Mouse (Mus musculus) hindbrain, embryonic 16.5 days (tissue): ENCODE measurements around the gene Gm3159. TPM values are rescaled to one million over a fixed set of nuclear protein-coding genes. Genes with fewer than 3 reads are reported as not detected.
"Not testable (repeated sequence)": the region's sequence is repeated elsewhere in the genome, so short reads cannot be mapped to it uniquely, and the experiment has no call there.

Source experiments
- ATAC-seq: fragments of 200-750 bp; cut with Nextera tagmentation; 2 replicates; pipeline ENCODE4 v1.8.0; 2017; ENCODE audit warnings: moderate TSS enrichment, moderate library complexity
- H3K27ac ChIP-seq: fragments of 300-500 bp; sonication (generic); 2 replicates; pipeline ENCODE4 v1.5.1; 2014; ENCODE audit warnings: low read depth, mild to moderate bottlenecking, control low read depth, low read length, moderate library complexity
- H3K27me3 ChIP-seq: fragments of 300-500 bp; sonication (generic); replicated peaks from 2 replicates; pipeline ENCODE4 v1.6.1; 2014; ENCODE audit warnings: low read length; ENCODE audit not compliant: control insufficient read depth, insufficient read depth
- H3K36me3 ChIP-seq: fragments of 300-500 bp; sonication (generic); 2 replicates; pipeline ENCODE4 v1.6.1; 2014; ENCODE audit warnings: mild to moderate bottlenecking, low read length, moderate library complexity, mixed read lengths; ENCODE audit not compliant: control insufficient read depth, insufficient read depth
- H3K4me1 ChIP-seq: fragments of 300-500 bp; sonication (generic); 2 replicates; pipeline ENCODE4 v1.6.1; 2014; ENCODE audit warnings: low read depth, low read length; ENCODE audit not compliant: control insufficient read depth, insufficient read depth
- H3K4me2 ChIP-seq: fragments of 300-500 bp; sonication (generic); 2 replicates; pipeline ENCODE4 v1.6.1; 2014; ENCODE audit warnings: mild to moderate bottlenecking, low read length, control low read depth, moderate library complexity
- H3K4me3 ChIP-seq: fragments of 300-500 bp; sonication (generic); 2 replicates; pipeline ENCODE4 v1.5.1; 2014; ENCODE audit warnings: mild to moderate bottlenecking, low read length, control low read depth, moderate library complexity
- H3K9ac ChIP-seq: fragments of 300-500 bp; sonication (generic); 2 replicates; pipeline ENCODE4 v1.6.1; 2014; ENCODE audit warnings: low read depth, mild to moderate bottlenecking, control low read depth, low read length, moderate library complexity
- H3K9me3 ChIP-seq: fragments of 300-500 bp; sonication (generic); 2 replicates; pipeline ENCODE4 v1.6.1; 2014; ENCODE audit warnings: mild to moderate bottlenecking, low read length, moderate library complexity; ENCODE audit not compliant: control insufficient read depth
- WGBS: fragments of 180-500 bp; shearing (Covaris S2); extraction: QIAGEN DNeasy Blood & Tissue Kit; methylation state at CpG from one replicate; pipeline ENCODE4 v1.1.7; 2014; 5-methylcytosine and 5-hydroxymethylcytosine counted together
- polyA plus RNA-seq: library from polyadenylated mRNA; unstranded; fragments of >200 nt; fragmentation: Nextera tagmentation; extraction: Ambion mirVana; gene quantifications from 2 replicates; pipeline ENCODE4 v1.2.1, GENCODE M21; 2015

The Gm3159 gene
- not detected in 2 replicates for polyA plus RNA-seq

GRCm38 (mm10) chr14:4397226-4397625, at the start of gene Gm3159:
Gene Gm3159, plus strand, starts transcription at chr14:4397526.
- H3K9ac ChIP-seq, H3K4me1 ChIP-seq, H3K27ac ChIP-seq, H3K4me3 ChIP-seq, ATAC-seq, H3K36me3 ChIP-seq, H3K27me3 ChIP-seq, H3K9me3 ChIP-seq, H3K4me2 ChIP-seq: not testable (repeated sequence)
- 88% methylated on average over 1 of the region's 3 CpGs for WGBS

DNA sequence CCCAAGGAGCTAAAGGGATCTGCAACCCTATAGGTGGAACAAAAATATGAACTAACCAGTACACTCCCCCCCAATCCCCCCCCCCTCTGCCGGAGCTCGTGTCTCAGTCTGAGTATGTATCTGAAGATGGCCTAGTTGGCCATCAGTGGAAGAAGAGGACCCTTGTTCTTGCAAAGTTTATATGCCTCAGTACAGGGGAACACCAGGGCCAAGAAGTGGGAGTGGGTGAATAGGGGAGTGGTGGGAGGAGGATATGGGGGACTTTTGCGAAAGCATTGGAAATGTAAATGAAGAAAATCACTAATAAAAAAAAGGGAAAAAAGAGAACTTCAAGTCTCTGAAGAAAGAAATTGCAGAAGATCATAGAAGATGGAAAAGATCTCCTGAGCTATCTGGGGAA, 28.3 kb upstream of the Gm3159 start:
- not testable (repeated sequence) for H3K27ac ChIP-seq, ATAC-seq, H3K9ac ChIP-seq, H3K9me3 ChIP-seq, H3K4me3 ChIP-seq, H3K27me3 ChIP-seq, H3K4me1 ChIP-seq, H3K36me3 ChIP-seq, H3K4me2 ChIP-seq
- 90% methylated on average over 3 of the region's 3 CpGs for WGBS

- H3K27ac ChIP-seq, H3K9me3 ChIP-seq, H3K9ac ChIP-seq, H3K36me3 ChIP-seq, H3K4me3 ChIP-seq, H3K27me3 ChIP-seq, H3K4me1 ChIP-seq, ATAC-seq, H3K4me2 ChIP-seq: not testable (repeated sequence)
- WGBS = 70% methylated on average over 3 of the region's 3 CpGs
Observed at GRCm38 (mm10) chr14:4369691-4370090, 27.6 kb upstream of the Gm3159 start.

GRCm38 (mm10) chr14:4377871-4378270, 19.5 kb upstream of the Gm3159 start:
- H3K9ac ChIP-seq, H3K36me3 ChIP-seq, H3K4me1 ChIP-seq: not testable (repeated sequence)

GRCm38 (mm10) chr14:4385606-4386005, 11.7 kb upstream of the Gm3159 start:
- H3K27me3 ChIP-seq, H3K4me1 ChIP-seq, H3K27ac ChIP-seq, H3K9ac ChIP-seq, H3K9me3 ChIP-seq, H3K4me2 ChIP-seq, H3K36me3 ChIP-seq, H3K4me3 ChIP-seq, ATAC-seq: not testable (repeated sequence)

More at GRCm38 (mm10) chr14:4377871-4378270, 19.5 kb upstream of the Gm3159 start:
- H3K9me3 ChIP-seq, H3K4me2 ChIP-seq, H3K4me3 ChIP-seq, H3K27me3 ChIP-seq, H3K27ac ChIP-seq, ATAC-seq: not testable (repeated sequence)

DNA sequence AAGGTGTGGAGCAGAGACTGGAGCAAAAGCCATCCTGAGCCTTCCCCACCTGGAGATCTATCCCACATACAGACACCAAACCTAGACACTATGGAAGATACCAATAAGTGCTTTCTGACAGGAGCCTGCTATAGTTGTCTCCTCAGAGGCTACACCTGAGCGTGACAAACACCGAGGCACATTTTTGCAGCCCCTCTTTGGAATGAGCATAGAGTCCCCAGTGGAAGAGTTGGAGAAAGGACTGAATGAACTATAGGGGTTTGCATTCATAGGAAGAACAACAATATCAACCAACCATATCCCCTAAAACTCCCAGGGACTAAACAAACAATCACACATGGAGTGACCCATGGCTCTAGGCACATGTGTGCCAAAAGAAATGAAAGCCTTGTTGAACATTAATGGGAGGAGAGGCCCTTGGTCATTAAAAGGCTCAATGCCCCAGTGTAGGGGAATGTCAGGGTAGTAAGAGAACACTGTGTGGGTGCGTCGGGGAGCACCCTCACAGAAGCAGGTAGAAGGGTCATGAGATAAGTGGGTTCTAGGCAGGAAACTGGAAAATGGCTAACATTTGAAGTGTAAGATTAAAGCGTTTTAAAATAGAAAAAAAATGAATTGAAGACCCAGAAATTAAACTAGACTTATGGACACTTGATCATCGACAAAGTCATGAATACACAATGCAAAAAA, 4.3 kb upstream of the Gm3159 start:
- not testable (repeated sequence) for H3K9ac ChIP-seq, ATAC-seq, H3K4me3 ChIP-seq, H3K4me2 ChIP-seq, H3K36me3 ChIP-seq, H3K9me3 ChIP-seq, H3K27me3 ChIP-seq, H3K27ac ChIP-seq, H3K4me1 ChIP-seq
- 100% methylated on average over 2 of the region's 6 CpGs for WGBS

GRCm38 (mm10) chr14:4398624-4399023, 1.3 kb downstream of the Gm3159 start:
- H3K36me3 ChIP-seq, H3K9me3 ChIP-seq, H3K4me1 ChIP-seq, ATAC-seq, H3K9ac ChIP-seq, H3K4me2 ChIP-seq, H3K27me3 ChIP-seq, H3K27ac ChIP-seq, H3K4me3 ChIP-seq: not testable (repeated sequence)

GRCm38 (mm10) chr14:4400115-4400789, 2.9 kb downstream of the Gm3159 start:
- not testable (repeated sequence) for H3K4me2 ChIP-seq, H3K27ac ChIP-seq, H3K4me3 ChIP-seq, H3K9me3 ChIP-seq, ATAC-seq, H3K36me3 ChIP-seq, H3K27me3 ChIP-seq, H3K9ac ChIP-seq, H3K4me1 ChIP-seq
- 92% methylated on average over 5 of the region's 5 CpGs for WGBS

DNA sequence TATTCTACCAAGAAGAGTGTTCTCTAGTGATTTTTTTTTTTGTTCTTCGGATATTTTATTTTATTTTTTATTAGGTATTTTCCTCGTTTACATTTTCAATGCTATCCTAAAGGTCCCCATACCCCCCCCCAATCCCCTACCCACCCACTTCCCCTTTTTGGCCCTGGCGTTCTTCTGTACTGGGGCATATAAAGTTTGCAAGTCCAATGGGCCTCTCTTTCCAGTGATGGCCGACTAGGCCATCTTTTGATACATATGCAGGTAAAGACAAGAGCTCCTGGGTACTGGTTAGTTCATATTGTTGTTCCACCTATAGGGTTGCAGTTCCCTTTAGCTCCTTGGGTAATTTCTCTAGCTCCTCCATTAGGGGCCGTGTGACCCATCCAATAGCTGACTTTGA, 3.9 kb downstream of the Gm3159 start:
- not testable (repeated sequence) for H3K4me2 ChIP-seq, H3K4me1 ChIP-seq, H3K27ac ChIP-seq, H3K4me3 ChIP-seq, H3K27me3 ChIP-seq, ATAC-seq, H3K36me3 ChIP-seq, H3K9me3 ChIP-seq, H3K9ac ChIP-seq
- WGBS = 76% methylated on average over 4 of the region's 5 CpGs
